Mouse (Mus musculus) ES-Bruce4 (cell line): Measurements from ENCODE around the gene Scn1b.

ENCODE experiments used
- CTCF ChIP-seq: IDR thresholded peaks from one replicate; pipeline ENCODE4 v1.8.1; 2011; ENCODE audit warnings: low read depth, low read length
- EP300 ChIP-seq: IDR thresholded peaks from 2 replicates; pipeline ENCODE4 v1.6.1; 2011; ENCODE audit warnings: low read depth, low read length; ENCODE audit not compliant: insufficient read depth
- POLR2A ChIP-seq: IDR thresholded peaks from one replicate; pipeline ENCODE4 v1.8.1; 2011; ENCODE audit warnings: low read length; ENCODE audit not compliant: insufficient read depth

- no peak for TF ChIP-seq CTCF
- TF ChIP-seq EP300, result no peak
- no peak for TF ChIP-seq POLR2A
Measured at GRCm38 (mm10) chr7:31128157-31128705, 1.4 kb upstream of the Scn1b start.
